Mouse (Mus musculus): ENCODE measurements around the gene D630039A03Rik.

The D630039A03Rik gene

DNA sequence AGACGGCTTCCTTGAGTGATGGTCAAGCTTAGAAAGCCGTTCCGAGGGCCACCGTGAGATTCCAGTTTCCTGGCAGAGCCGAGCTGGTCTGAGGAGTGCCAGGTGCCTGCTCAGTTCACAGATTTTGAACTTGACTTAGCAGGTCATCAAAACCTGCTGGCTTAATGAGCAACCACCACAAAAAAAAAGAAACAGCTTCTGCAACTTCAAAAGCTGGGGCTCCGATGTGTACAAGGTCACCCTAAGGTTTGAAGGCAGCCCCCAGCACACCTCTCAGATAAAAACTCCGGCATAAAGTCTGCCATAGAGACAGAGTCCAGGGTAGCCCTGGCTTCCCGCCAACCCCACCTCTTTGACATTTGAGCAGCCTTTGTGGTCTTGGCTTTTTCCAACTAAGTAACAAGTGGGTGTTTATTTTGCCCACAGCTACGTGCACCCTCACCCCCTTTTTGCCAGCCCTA, at the start of gene D630039A03Rik:
TSS of gene D630039A03Rik (minus strand) at position 97 of the 461 bp plus-strand sequence.
- peak; percentile 63 for DNase-seq (ENCODE audit: low read depth, low spot score)

DNA sequence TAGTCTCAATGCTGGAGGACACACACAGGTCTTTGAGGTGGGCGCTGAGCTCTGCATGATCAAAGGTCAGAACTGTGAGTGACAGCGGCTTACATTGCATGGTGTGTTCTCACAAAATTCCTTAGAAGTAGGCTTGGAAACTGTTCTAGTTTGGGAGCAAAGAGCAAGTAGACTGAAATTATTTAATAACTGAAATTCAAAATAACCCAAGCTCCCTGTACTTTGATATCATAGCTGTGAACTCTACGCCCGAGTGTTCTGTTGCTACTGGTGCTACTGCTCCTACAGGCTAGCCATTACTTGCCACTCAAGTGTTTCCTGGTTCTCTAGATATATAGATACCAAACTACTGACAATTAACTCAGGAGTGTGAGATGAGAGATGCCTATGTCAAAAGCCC, 49.4 kb upstream of the D630039A03Rik start:
- no peak for DNase-seq (ENCODE audit: low read depth, low spot score)

DNA sequence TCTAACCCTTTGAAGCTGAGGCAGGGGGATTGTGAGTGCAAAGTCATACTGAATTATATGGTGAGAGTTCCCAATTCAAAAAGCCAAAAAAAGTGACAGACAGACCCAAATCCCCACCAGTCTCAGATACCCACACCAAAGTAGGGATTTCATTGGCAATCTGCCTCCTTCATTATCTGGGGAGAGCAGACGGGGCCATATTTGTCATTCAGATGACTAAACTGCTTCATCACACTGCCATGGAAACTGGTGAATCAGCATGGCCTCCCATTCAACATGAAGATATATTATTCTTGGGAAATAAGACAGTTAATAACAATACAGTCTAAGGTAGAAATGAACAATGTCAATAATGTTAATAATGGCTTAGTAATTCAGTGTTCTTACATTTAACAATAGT, 48.0 kb upstream of the D630039A03Rik start:
- DNase-seq (ENCODE audit: low read depth, low spot score) = no peak

DNA sequence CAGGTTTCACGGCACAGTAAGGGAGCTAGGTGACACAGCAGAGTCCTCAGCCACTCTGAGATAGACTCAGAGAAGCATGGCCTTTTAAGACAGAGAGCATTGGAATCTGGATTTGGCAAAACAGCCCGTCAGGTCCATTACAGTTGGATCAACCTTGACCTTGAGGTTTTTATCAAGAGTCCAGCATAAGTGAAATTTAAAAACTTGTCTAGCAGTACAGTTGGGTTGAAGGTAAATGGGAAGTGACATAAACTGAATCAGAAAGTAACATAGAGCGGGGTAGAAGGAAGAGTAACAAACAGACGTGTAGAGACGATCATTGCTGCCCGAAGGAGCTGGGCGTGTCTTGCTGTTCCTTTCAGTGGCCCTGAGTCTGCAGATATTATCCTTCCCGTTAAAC, 43.0 kb upstream of the D630039A03Rik start:
- DNase-seq (ENCODE audit: low read depth, low spot score) = no peak

DNA sequence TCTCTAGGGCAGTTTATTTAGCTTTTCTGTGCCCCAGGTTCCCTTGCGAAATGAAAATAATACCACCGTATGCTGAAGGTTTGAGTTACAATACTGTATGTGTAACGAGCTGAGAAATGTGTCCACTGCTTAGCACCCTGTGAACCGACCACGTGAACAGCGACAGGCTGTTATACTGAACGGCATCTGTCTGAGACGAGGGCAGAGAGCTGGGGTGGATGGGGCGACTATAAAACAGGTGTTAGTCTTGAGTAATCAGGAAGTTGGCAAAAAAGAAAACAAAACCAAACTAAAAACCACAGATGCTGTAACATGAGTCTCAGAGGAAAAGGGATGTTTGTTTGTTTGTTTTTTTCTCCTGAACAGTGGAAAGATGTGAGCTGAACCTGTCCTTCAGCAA, 42.0 kb upstream of the D630039A03Rik start:
- peak; percentile 28 for DNase-seq (ENCODE audit: low read depth, low spot score)

DNA sequence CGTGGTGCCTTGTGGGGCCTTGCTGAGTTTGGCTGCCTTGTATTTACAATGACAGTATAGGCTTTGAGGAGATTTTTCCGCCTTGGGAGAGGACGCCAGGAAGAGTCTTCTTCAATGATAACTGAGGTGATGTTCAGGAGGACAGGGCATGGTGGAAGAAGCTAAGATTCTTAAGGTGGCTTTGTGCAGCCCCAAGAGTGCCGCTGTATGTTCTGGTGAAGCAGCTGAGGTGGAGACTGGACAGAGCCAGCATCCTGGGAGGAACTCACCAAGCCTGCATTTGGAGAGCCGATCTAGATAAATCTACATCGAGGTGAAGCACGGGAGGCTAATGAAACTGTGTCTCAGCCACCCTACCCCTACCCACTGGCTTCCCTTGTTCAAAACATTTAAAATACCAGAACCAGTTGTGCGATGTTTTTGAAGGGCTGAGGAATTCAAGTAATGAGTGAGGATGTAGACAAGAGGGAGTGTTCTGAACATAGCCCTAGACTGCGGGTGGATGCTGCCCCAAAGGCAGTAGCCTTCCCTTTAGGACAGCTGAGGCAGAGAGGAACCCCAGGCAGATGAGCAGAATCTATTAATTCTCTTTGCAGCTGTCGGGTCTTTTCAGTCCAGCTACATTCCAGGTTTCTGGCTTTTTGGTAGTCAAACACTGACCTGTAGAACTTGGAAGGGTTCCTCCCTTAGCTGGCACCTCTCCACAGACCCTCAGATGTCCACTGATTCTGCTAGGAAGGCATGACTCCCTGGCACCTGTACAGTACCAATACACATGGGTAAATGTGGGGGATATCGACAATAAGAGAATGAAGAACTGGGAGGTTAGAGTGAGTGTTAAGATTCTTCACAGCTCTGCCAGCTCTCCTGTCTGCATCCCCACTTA, 41.3 kb upstream of the D630039A03Rik start:
- no peak for DNase-seq (ENCODE audit: low read depth, low spot score)

DNA sequence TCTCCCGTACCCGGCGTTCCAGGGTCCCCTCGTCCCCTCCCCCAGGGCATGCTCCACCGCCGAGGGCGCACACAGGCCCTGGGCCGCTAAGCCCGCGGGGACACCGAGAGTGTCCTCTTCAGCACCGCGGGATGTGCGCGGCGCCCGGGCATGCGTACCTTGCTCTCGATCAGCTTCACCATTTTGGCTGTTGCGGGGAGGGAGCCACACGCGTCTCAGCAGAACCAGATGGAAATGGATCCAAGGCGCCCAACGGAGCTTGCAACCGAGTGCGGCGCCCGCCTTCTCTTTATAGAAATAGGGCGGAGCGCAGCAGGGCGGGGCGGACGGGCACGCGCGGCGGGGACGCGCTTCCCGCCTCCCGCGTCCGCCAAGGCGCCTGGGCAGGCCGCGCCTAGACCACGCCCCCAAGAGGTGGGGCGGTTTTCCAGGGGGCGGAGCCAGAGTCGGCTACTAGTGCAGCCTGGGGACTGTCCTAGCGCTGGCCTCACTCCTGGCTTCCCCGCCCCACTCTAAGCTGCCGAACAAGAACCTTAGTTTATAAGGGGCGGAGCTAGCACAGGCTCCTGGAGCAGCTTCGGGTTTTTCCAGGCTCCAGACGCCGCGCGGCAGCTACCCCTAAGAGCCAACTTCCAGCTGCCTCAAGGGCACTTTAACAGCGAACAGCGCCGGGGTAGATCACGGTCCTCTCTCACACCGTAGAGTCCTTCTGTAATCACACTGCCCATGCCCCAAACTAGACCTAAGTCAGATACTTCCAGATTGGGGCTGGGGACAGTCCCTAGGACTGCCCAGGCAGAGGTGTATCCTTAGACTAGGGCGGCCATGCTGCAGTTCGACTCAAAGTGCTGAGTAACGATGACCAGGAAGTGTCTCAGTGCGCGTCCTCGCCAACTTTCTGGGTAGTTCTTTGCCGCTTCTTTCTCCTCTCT, 40.2 kb upstream of the D630039A03Rik start, which contains the start of gene Txn1:
TSS of gene Txn1 (minus strand) at position 383 of the 932 bp plus-strand sequence.
- peak; percentile 97 for DNase-seq (ENCODE audit: low read depth, low spot score)

DNA sequence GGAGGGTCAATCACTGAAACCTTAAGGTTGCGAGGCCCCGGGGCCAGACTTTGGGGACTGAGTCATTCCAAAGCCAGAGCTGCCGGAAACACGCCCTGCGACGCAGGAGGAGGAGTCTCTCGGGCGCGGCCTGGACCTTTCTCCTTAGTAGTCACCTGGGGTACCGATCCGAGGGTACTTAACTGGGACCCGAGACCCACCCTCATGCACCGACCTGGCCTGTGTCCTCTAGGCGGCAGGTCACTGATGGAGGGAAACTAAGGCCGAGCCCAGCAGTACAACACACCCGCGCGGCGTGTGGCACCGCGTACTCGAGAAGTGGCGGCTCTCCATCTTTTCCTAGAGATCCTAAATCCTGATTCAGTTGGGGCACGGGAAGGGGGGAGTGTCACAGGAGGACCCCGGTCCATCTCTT, 39.5 kb upstream of the D630039A03Rik start:
- peak; percentile 68 for DNase-seq (ENCODE audit: low read depth, low spot score)

DNA sequence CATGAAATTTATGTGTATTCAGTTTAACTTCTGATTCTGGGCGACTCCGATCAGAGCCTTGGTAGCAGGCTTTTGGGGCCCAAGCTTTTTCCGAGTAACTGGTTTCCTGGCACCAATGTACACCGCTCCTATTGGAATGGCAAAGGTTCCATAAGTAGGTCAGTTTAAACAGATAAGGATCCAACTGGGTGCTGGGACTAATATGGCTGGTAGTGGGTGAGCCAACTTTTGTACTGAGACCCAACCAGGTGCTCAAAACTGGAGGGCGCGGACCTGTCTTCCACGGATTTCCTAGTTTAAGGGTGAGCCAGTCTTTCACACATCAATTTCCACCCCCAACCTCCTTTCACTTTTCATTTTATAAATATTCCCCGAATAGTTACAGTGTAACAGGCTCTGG, 38.9 kb upstream of the D630039A03Rik start:
- peak; percentile 6 for DNase-seq (ENCODE audit: low read depth, low spot score)

DNA sequence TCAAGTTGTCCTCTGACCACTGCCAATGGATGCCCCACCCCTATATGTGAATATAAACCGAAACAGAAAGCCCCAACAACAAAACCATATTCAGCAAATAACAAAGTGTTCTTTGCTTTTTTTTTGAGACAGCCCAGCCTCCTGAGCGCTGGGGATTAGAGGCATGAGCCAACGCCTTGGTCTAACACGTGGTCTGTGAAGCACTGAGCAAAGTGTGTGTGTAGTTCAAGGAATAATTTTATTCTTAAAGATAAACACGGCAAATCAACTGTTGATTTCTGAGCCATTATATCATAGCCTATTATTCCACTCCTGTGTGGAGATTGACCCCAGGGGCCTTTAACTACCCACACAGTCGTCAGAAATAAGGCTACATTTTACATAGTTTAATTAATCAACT, 38.5 kb upstream of the D630039A03Rik start:
- DNase-seq (ENCODE audit: low read depth, low spot score) = peak; percentile 14

DNA sequence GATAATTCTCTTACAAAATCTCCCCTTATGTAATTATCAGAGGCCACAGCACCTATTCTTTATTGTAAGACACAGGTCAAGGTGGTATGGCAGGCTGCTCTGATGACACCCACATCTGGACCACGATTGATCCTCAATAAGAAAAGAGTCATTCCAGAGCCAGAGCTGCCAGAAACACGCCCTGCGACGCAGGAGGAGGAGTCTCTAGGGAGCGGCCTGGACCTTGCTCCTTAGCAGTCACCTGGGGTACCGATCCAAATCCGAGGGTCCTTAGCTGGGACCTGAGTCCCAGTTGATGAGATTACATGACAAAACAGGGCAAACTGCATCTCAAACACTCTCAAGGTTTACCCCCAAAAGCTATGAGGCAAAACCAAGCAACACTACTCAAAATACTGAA, 37.7 kb upstream of the D630039A03Rik start:
- no peak for DNase-seq (ENCODE audit: low read depth, low spot score)

DNA sequence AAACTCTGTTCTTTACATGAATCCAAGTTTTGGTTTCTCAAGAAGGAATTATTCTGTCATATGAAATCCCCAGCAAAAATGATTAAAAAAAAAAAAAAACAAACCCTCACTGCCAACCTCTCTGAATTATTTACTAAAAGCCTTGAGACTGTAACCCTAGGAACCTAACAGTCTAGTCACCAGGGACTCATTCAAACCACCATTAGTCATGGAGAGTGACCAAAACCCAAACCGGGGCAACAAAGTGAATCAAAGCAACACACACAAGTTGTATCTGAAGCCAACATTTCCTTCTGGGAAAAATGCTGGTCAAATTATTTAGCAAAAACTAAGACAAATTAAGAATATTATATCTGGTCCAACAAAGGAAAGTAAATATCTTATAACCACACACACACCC, 36.8 kb upstream of the D630039A03Rik start:
- no peak for DNase-seq (ENCODE audit: low read depth, low spot score)

DNA sequence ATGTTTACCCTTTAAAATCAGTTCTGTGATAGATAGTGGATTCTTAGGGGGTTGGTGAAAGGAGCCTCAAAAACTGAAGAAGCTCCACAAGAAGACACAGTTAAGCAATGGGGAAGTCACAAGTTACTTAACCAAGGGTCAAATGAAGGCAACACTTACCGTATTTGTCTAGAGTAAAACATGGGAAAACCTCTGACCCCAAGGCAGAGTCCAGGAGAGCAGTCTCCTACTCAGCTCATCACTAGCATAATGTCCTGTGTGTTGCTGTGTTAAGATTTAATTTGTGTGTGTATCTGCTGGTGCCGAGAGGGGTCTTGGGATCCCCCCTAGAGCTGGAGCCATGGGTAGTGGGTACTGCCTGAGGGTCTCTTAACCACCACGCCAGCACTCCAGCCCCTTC, 36.3 kb upstream of the D630039A03Rik start:
- no peak for DNase-seq (ENCODE audit: low read depth, low spot score)

DNA sequence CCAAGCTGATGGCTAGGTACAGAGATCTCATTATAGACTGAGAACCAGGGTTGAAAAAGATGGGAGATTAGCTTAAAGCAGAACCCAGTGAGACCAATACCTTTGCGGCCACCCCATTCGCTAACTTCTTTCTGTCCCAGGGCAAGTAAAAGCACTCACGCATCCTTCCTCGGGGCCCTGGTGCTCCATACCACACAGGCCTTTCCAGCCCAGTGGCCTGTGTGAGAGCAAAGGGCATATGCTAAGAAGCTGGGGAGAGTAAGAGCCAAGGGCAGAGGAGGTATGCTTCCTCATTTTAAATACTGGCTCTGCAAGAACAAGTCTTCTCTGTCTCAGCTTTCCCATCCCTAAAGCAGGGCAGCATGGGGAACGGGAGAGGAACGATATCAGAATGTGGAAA, 33.8 kb upstream of the D630039A03Rik start:
- DNase-seq (ENCODE audit: low read depth, low spot score) = no peak

DNA sequence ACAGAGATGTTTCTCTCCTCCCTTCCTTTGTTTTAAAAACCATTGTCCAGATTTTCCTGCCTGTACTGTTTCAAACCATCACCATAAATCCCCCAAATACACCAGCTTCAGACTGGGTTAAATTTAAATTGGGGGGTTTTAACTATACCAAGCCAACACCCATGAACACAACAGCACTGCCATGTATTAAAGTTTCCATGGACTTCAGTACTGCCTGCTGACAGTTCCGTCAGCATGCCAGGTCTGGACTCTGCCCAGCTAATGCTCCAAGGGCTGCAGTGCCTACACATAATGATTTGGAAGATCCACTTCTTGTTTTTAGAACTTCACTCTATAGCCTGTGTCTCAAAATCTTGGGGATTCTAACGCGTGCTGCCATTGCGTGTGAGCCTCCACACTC, 31.4 kb upstream of the D630039A03Rik start:
- DNase-seq (ENCODE audit: low read depth, low spot score) = no peak

DNA sequence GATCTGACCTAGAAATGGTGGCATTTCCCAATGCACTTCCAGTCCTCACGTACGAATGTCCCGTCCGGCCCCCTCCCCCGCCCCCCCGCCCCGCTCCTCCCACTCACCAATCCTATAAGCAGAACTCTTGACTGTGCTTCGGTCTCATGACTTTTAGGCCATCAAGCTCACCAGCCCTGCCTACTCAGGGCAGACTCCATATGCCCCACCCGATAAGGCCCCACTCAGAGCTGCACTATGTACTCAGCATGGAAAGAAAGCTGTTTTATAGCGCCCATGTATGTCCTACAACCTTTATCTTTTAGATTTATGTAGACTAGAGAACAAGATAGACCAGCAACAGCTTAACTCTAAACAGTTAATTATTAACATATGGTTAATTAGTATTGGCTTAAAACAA, 30.9 kb upstream of the D630039A03Rik start:
- no peak for DNase-seq (ENCODE audit: low read depth, low spot score)

DNA sequence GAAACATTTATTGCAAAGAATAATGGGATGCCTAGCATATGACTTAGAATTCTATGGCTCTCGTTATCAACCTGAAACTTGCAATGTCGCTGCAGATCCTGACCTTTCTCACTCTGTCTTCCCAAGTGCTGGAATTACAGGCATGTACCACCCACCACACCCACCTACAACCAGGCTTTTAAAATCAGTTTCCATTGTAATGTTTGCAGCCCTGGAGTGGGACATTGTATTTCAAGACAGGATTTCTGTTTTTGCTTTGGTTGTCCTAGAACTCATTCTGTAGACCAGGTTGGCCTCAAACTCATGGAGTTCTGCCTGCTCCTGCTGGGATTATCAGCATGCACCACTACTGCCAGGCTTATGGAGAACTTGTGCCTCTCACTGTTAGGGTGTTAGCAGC, 26.8 kb upstream of the D630039A03Rik start:
- DNase-seq (ENCODE audit: low read depth, low spot score) = no peak

DNA sequence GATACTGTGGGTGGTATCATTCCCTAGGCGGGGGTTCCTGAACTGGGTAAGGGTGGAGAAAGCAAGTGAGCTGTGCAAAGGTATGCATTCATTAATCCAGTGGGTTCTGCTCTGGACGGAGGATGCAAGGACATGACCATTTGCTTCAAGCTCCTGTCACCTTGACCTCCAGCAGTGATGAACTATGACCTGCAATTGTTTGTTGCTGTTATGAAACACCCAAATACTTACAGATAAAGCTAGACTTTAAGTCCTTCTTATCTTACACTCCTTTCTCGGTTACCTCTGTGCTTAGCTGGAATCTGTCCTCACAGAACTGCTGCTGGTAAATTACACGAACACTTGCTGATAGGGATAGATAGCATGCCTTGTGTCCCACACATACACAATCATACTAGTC, 24.5 kb upstream of the D630039A03Rik start:
- DNase-seq (ENCODE audit: low read depth, low spot score) = no peak

DNA sequence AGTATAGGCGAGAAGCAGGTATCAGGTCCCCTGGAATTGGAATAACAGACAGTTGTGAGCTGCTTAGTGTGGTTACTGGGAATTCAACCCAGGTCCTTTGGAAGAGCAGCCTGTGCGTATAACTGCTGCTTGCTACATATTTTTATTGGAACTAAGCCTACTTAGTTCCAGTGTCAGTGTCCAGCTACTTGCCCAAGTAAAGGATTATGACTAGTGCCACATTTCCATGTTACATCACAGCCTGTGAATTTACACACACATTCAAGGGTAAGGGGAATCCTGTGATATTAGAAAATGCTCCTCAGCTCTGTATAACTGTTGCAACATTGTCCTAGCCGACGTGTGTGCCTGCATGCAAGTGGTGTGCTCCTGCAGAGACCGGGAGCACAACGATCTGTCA, 21.2 kb upstream of the D630039A03Rik start:
- DNase-seq (ENCODE audit: low read depth, low spot score) = no peak

DNA sequence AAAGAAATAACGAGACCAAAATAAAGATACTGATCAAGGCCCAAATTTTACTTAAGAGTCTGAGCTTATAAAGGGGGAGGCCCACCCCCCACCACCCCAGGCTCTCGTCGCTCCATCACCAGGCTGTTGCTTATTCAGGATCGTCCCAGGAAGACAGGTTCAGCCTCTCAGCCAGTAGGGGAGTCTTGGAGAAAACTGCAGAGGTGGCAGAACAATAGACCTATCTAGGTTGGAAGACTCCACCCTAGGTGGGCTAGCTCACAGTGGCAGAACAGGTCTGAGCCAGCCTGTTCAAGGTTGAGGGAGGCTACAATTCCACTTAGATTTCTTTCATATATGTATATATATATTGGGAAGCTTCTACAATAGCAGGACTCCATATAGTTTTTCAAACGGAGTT, 18.1 kb upstream of the D630039A03Rik start:
- DNase-seq (ENCODE audit: low read depth, low spot score) = no peak

DNA sequence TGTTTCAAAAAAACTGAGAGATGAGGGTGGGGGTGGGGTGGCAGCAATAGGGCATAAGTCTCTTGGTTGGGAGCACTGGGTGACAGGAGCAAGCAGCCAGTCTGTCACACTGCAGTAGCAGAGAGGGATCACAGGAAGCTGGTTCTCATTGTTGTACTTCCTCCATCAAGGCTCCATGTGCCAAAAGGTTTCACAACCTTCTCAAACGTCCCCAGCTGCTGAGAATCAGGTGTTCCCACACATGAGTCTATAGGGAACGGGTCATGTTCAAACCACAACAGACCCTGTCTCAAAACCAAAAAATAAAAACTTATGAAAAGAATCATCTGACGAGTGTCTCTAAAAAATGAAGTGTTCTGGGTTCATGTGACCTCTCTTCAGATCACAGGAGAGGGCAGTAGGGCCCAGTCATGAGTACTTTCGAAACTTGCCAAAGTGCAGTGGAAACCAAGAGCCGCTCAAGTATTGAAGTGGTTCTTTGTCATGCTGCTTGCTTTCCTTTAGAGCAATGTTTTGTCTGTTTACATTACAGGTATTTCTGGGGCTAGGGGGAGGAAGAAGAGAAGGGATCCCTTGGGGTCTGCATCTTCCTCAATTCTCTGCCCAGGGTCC, 14.6 kb upstream of the D630039A03Rik start:
- no peak for DNase-seq (ENCODE audit: low read depth, low spot score)
